Mouse (Mus musculus) CD4-positive, CD25-positive, alpha-beta regulatory T cell, adult 4 months (primary cell): ENCODE results near the gene Cdkn1b. TPM values are rescaled to one million over a fixed set of nuclear protein-coding genes. Genes with fewer than 3 reads are reported as not detected.

ENCODE experiments used
- ATAC-seq: one replicate; pipeline ENCODE4 v1.8.0; 2017
- polyA plus RNA-seq, 2 experiments: library from polyadenylated mRNA; unstranded; fragments of 100-300 nt; shearing (Covaris generic); gene quantifications; one replicate each; pipeline ENCODE4 v1.2.1; 2017

Cdkn1b gene
- polyA plus RNA-seq, 2 experiments from 2014 or later, result 69.7 to 113 TPM

GRCm38 (mm10) chr6:134903891-134904884 lies 16.0 kb upstream of the Cdkn1b start:
- peak; percentile 24 for ATAC-seq

- no peak for ATAC-seq
These were observed 14.4 kb upstream of the Cdkn1b start for GRCm38 (mm10) chr6:134905811-134906210.

- ATAC-seq, result no peak
These were observed 5.7 kb upstream of the Cdkn1b start for GRCm38 (mm10) chr6:134914523-134914922.

GRCm38 (mm10) chr6:134916641-134917040 lies 3.6 kb upstream of the Cdkn1b start:
- no peak for ATAC-seq

DNA sequence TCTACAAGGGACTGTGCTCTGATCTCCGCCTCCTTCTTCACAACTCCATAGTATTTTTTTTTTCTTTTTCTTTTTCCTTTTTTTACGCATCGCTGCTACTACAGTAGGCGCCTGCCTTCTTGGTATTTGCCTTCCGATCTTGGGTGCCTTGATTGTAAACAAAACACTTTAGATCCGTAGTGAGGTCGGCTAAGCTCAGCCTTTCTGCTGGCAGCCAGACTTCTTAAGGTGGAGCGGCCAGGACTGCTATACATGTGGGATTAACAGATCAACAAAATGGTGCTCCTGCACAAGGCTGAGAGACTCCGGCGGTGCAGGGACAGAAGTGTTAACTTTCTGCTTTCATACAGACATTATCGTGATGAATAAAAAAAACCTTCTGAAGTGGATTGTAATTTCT lies 3.1 kb upstream of the Cdkn1b start:
- ATAC-seq, result peak; percentile 3

GRCm38 (mm10) chr6:134918769-134919168 lies 1.4 kb upstream of the Cdkn1b start:
- ATAC-seq, result no peak

GRCm38 (mm10) chr6:134919511-134920189 lies 551 bp upstream of the Cdkn1b start:
- ATAC-seq, result no peak

DNA sequence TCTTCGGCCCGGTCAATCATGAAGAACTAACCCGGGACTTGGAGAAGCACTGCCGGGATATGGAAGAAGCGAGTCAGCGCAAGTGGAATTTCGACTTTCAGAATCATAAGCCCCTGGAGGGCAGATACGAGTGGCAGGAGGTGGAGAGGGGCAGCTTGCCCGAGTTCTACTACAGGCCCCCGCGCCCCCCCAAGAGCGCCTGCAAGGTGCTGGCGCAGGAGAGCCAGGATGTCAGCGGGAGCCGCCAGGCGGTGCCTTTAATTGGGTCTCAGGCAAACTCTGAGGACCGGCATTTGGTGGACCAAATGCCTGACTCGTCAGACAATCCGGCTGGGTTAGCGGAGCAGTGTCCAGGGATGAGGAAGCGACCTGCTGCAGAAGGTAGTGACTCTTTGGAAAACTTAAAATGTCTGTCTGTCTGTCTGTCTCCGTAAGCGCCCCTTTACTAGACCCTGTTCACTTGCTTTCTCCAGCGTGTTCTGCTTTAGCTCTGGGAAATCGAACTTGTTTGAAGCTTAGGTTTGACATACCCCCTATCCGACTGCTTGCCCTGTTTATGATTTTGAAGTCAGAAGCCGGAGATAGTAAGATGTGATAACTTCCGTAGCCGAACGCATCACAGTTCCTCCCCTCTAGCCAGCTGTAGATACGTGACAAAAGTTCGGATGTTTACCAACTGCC lies 953 bp downstream of the Cdkn1b start:
- peak; percentile 50 for ATAC-seq

- ATAC-seq, result no peak
These were observed 1.7 kb downstream of the Cdkn1b start for GRCm38 (mm10) chr6:134921695-134922510.

DNA sequence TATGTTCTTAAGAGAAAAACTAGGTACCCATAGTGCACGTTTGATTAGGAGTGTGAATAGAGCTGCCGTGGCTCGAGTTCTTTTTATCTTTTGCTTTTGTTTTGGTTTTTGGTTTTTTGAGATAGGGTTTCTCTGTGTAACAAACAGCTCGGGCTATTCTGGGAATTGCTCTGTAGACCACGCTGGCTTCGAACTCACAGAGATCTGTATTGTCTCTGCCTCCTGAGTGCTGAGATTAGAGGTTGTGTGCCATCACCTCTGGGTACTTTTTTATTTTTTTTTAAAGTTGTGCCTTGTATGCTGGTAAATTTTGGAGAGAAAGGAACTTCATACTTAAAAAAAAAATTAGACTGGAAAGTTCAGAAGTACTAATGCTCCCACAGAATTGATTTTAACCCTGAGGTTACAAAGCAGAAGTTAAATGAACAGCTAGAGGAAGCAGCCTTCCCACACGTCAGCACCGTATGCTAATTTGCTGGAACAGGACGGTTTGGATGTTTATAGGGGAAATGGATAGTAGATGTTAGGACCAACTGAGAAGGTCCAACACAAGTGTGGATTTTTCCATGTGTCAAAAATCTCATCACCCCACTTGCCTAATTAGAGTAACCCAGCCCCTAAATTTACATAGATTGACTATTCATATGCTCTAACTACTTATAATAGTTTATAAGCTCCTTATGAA lies 2.5 kb downstream of the Cdkn1b start:
- no peak for ATAC-seq

DNA sequence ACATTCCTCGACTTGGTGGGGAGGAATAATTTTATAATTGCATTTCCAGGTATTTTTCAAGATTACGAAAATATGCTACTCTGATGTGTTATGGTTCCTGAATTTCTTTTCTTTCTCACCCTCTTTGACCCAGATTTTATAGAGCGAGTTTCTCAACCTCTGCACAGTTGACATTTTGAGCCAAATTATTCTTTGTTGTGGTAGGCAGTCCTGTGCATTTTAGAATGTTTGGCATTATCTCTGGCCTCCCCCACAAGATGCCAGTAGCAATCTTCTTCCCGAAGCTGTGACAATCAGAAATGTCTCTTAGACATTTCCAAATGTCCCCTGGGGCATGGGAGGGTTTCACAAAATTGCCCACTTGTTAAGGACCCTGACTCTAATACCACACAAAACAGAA lies 3.5 kb downstream of the Cdkn1b start:
- no peak for ATAC-seq

DNA sequence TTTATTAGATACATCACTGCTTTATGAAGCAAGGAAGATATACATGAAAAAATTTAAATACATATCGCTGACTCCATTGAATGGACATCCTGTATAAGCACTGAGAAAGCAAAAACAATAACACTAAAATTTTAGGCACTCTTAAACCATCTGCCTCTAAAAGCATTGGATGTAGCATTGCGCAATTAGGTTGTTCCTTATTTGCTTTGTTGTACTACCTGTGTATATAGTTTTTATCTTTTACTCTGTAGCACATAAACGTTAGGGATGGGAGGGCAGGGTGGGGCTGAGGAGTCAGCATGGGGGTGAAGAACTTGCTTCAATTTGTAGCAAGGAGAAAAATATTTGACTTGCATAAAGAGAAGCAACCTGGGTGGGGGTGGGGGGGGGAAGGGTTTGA lies 4.1 kb downstream of the Cdkn1b start:
- ATAC-seq, result no peak

- ATAC-seq, result no peak
These were observed 5.6 kb downstream of the Cdkn1b start for GRCm38 (mm10) chr6:134925673-134926337.

GRCm38 (mm10) chr6:134926338-134926705 lies 6.1 kb downstream of the Cdkn1b start:
- no peak for ATAC-seq

DNA sequence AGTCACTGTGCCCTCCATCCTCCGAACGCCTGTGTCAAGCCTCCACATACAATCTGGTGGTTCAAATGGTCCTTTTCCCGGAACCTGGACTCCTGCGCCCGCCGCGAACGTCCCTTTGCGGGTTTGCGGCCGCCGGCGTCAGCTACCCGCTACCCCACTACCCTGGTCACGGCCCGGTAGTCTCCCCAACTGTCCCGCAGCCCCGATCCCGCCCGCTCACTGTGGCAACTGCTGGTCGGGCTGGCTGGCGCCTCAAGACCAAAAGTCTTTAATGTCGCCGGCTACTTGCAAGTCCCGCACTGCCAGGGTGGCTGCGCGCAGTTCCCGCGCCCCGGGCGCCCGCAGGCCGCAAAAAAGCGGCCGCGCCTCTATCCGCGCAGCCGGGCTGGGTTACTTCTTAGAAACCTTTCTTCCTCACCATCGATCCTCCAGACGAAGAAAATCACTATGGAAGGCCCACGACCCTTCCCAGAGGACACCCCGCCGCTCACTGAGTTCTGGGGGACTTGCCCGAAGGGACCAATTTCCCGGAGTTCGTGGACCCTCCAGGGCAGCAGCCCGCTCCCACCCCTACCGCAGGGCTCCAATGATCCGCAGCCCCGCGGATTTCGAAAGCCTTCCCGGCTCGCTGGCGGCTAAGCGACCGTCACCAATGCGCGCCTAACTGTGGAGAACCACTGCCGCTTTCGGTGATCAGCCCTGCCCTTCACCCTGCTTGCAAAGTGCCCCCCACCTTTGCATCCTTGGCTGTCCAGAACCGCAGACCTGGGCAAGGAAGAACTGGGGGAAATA lies 6.8 kb downstream of the Cdkn1b start:
- ATAC-seq, result peak; percentile 16

GRCm38 (mm10) chr6:134927595-134928095 lies 7.4 kb downstream of the Cdkn1b start:
- peak; percentile 3 for ATAC-seq

DNA sequence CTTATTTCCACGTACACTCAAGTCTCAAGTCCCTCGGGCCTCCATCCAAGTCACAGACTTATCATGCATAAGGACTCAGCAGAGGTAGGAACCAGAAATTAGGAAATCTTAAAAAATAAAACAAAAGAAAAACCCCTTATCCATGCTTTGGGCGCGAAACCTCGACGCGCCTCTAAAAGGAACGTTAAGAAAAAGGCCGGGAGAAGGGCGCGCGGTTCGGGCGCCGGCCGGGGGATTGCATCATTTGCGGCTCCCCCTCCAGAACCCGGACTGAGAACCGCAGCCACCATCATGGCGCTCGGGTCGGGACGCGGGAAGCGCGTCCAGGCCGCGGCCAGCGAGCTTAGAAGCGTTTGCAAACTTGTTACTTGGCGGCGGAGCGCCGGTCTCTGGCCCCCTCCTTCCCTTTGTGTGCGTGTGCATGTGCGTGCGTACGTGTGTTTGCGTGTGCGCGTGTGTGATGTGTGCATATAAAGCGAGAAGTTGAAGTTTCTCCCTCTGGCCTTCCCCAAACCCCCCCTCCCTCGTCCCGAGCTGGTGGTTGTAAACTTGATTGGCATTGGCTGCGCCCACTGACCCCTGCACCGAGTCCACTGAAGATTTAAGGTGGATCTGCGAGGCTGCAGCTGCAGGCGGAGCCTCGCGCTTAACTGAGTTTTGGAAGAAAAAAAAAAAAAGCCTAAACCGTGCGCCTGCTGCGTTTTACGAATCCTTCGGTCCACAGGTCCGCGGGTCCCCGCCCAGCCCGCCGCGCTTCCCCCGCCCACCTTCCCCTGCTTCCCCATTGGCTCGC lies 8.1 kb downstream of the Cdkn1b start:
- peak; percentile 50 for ATAC-seq

GRCm38 (mm10) chr6:134928889-134929310 lies 8.7 kb downstream of the Cdkn1b start:
- peak; percentile 19 for ATAC-seq

GRCm38 (mm10) chr6:134929926-134930325 lies 9.7 kb downstream of the Cdkn1b start:
- no peak for ATAC-seq
